Mouse (Mus musculus) MEL (cell line): ENCODE measurements around the gene Slc16a9.

Experiments
- CTCF ChIP-seq, 3 experiments: IDR thresholded peaks in 2 of 3; conservative IDR thresholded peaks in 1 of 3; 2 replicates each; pipeline ENCODE4 v1.5.1; 2011 to 2012; ENCODE audit warnings: low read length in 3 of 3, low read depth in 2 of 3, mild to moderate bottlenecking in 2 of 3, improper control_type of control experiment in 1 of 3, inconsistent platforms in 1 of 3, mixed read lengths in 1 of 3, moderate library complexity in 1 of 3; ENCODE audit not compliant: control insufficient read depth in 1 of 3, insufficient read depth in 1 of 3, poor library complexity in 1 of 3, severe bottlenecking in 1 of 3
- EP300 ChIP-seq, 2 experiments: IDR thresholded peaks; 2 replicates each; pipeline ENCODE4 v1.6.1; 2011; ENCODE audit warnings: improper control_type of control experiment in 2 of 2, low read length in 2 of 2, low read depth in 1 of 2, mild to moderate bottlenecking in 1 of 2
- JUND ChIP-seq: IDR thresholded peaks from 2 replicates; pipeline ENCODE4 v1.6.1; 2011; ENCODE audit warnings: low read depth, mild to moderate bottlenecking, improper control_type of control experiment, low read length
- NELFE ChIP-seq: IDR thresholded peaks from 2 replicates; pipeline ENCODE4 v1.6.1; 2011; ENCODE audit warnings: low read depth, low read length, improper control_type of control experiment
- POLR2A ChIP-seq, 2 experiments: IDR thresholded peaks; 2 replicates each; pipeline ENCODE4 v1.6.1; 2011 to 2012; ENCODE audit warnings: low read length in 2 of 2, mild to moderate bottlenecking in 2 of 2, control low read depth in 1 of 2, improper control_type of control experiment in 1 of 2, low read depth in 1 of 2, moderate library complexity in 1 of 2; ENCODE audit not compliant: control insufficient read depth in 1 of 2, insufficient read depth in 1 of 2, poor library complexity in 1 of 2
- USF2 ChIP-seq, 2 experiments: IDR thresholded peaks; 2 replicates each; pipeline ENCODE4 v1.6.1; 2011 to 2012; ENCODE audit warnings: improper control_type of control experiment in 2 of 2, low read length in 2 of 2, borderline replicate concordance in 1 of 2, inconsistent platforms in 1 of 2, low read depth in 1 of 2, mild to moderate bottlenecking in 1 of 2; ENCODE audit not compliant: insufficient read depth in 1 of 2
- ZC3H11A ChIP-seq: IDR thresholded peaks from 2 replicates; pipeline ENCODE4 v1.6.1; 2012; ENCODE audit warnings: low read depth, mild to moderate bottlenecking, inconsistent platforms, low read length, improper control_type of control experiment

DNA sequence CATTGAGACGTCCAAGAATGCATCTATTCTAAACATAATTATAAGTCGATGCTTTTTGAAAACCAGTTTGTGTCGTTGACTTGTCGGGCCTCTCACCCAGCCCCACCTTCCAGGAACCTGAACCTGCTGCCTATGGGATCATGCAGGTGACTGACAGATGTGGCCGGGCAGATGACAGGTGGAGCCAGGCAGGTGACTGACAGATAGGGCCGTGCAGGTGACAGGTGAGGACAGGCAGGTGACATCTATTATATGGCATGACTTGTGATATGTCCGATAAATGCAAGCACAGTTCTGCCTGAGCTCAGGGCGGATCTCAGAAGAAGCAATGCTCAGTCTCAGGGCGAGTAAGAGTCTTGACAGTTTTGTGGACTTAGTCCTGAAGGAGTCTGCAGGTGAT, 33.6 kb upstream of the Slc16a9 start:
- TF ChIP-seq CTCF (IDR thresholded peaks at IDR 0.05 in 2 of 3, conservative IDR thresholded peaks at IDR 0.05 in 1 of 3; ENCODE audit: control insufficient read depth in 1 of 3, insufficient read depth in 1 of 3, low read depth in 2 of 3, low read length in 3 of 3, poor library complexity in 1 of 3, severe bottlenecking in 1 of 3) (no peak), JUND (no peak), POLR2A (IDR thresholded peaks at IDR 0.05; ENCODE audit: control insufficient read depth in 1 of 2, insufficient read depth in 1 of 2, low read depth in 1 of 2, low read length in 2 of 2, poor library complexity in 1 of 2) (no peak), NELFE (no peak), USF2 (IDR thresholded peaks at IDR 0.05; ENCODE audit: borderline replicate concordance in 1 of 2, insufficient read depth in 1 of 2, low read depth in 1 of 2, low read length in 2 of 2) (no peak), ZC3H11A (no peak), EP300 (IDR thresholded peaks at IDR 0.05; ENCODE audit: low read depth in 1 of 2, low read length in 2 of 2) (no peak)
